Mouse (Mus musculus): ENCODE results near the gene Myo1c. TPM values are rescaled to one million over a fixed set of nuclear protein-coding genes. Genes with fewer than 3 reads are reported as not detected.

The Myo1c gene
- polyA plus RNA-seq, 1 experiment from 2014 or later = 72.4 TPM

DNA sequence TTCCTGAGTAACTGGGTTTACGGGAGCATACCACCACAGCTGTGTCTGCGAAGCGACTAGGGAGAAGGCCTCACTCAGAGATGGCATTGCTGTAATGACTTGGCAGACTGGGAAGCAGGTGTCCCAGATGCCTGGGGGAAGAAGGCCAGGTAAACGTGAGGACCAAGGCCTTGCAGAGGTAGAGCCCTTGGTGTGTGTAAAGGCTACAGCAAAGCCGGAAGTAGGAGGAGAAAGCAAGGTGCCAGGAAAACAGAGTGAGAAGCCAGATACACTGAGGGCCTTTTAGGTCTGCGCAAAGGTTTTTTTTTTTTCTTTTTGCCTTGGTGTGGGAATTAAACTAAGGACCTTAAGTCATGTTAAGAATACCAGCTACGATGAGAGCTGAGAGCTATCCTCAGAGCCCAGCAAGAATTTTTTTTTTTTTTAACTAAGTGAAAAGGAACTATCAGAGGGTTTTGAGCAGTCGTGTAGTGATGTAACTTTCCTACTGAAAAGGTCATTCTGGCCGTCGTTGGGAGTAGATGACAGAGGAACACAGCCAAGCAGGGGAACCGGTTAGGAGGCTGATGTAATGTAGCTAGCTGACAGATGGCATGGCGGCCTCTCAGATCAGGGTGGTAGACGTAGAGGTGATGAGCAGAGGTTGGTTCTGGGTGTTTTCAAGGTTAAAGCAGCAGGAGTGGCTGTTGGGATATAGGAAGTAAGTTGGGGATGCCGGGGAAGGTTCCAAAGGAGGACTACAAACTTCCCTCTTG, 8.9 kb downstream of the Myo1c start:
- Histone ChIP-seq H3K27me3 (ENCODE audit: control insufficient read depth, insufficient read depth, low read length) (no peaks in the 10 kb centered on the region), H3K36me3 (ENCODE audit: control insufficient read depth, insufficient read depth) (peaks cover 56% of the 10 kb centered on the region)

DNA sequence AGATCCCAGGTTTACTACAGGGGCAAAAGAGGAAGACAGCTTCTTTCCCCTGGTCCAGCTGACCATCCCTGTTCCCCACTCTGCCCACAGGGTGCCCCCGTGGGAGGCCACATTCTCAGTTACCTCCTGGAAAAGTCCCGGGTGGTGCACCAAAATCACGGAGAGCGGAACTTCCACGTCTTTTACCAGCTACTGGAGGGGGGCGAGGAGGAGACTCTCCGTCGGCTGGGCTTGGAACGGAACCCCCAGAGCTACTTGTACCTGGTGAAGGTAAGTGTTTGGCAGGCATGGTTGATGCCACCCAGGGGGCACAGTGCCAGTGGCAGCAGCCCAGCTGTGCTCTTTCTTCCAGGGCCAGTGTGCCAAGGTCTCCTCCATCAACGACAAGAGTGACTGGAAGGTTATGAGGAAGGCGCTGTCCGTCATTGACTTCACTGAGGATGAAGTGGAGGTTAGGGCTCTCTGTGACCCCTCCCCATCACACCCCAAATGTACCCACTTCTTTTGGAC, 9.8 kb downstream of the Myo1c start:
- no peak for ATAC-seq (replicated peaks; ENCODE audit: extremely low read depth, insufficient read depth, low FRiP score)
- Histone ChIP-seq H3K4me2 (ENCODE audit: low read depth, low read length) (no peak overlapping the region), H3K9me3 (replicated peaks; ENCODE audit: control insufficient read depth, low read length) (no peaks in the 10 kb centered on the region), H3K9ac (ENCODE audit: low read length) (no peak overlapping the region), H3K27ac (ENCODE audit: low read length) (no peak overlapping the region), H3K4me1 (ENCODE audit: control insufficient read depth, insufficient read depth, low read length) (peaks cover 15% of the 10 kb centered on the region), H3K36me3 (ENCODE audit: control insufficient read depth, insufficient read depth) (peaks cover 61% of the 10 kb centered on the region), H3K4me3 (ENCODE audit: low read length) (no peak overlapping the region), H3K27me3 (ENCODE audit: control insufficient read depth, insufficient read depth, low read length) (no peaks in the 10 kb centered on the region)
- WGBS = 89% methylated on average over 12 of the region's 12 CpGs

More for the DNA sequence above, 8.9 kb downstream of the Myo1c start:
- Histone ChIP-seq H3K9ac (ENCODE audit: low read length) (no peak overlapping the region), H3K4me3 (ENCODE audit: low read length) (no peak overlapping the region), H3K27ac (ENCODE audit: low read length) (no peak overlapping the region), H3K9me3 (replicated peaks; ENCODE audit: control insufficient read depth, low read length) (no peaks in the 10 kb centered on the region), H3K4me2 (ENCODE audit: low read depth, low read length) (no peak overlapping the region), H3K4me1 (ENCODE audit: control insufficient read depth, insufficient read depth, low read length) (peaks cover 25% of the 10 kb centered on the region)
- 74% methylated on average over 14 of the region's 14 CpGs for WGBS
- no peak for ATAC-seq (replicated peaks; ENCODE audit: extremely low read depth, insufficient read depth, low FRiP score)

DNA sequence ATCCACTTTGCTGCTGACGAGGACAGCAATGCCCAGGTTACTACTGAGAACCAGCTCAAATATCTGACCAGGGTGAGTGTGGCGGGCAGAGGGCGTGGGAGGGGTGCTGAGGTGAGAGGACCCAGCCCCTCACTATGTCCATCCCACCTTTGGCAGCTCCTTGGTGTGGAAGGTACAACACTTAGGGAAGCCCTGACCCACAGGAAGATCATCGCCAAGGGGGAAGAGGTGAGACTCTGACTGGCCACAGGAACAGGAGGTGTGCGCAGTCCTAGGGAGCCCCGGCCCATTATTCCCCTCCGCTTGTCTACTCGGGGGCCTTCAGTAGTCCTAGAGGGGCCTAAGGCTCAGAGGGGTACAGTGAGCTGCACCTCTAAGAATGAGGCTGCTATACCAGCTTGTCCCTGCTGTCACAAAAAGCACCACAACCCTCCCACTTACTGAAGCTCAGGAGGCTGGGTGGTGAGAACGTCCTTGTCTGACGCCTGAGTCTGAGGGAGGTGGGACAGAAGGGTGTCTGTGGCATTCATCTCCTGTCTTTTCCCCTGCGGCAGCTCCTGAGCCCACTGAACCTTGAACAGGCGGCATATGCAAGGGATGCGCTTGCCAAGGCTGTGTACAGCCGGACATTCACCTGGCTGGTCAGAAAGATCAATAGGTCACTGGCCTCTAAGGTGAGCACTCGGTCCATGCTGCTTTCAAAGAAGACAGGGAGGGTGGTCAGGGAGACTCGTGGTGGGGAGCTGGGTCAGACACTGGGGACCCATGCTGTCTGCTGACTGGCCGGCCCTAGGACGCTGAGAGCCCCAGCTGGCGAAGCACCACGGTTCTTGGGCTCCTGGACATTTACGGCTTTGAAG, 10.9 kb downstream of the Myo1c start:
- no peak for ATAC-seq (replicated peaks; ENCODE audit: extremely low read depth, insufficient read depth, low FRiP score)
- no peaks in the 10 kb centered on the region for H3K27me3 ChIP-seq (ENCODE audit: control insufficient read depth, insufficient read depth, low read length)
- WGBS = 89% methylated on average over 21 of the region's 21 CpGs
- no peaks in the 10 kb centered on the region for H3K9me3 ChIP-seq (replicated peaks; ENCODE audit: control insufficient read depth, low read length)
- no peak overlapping the region for H3K4me3 ChIP-seq (ENCODE audit: low read length)
- H3K27ac ChIP-seq (ENCODE audit: low read length) = no peak overlapping the region
- peaks cover 12% of the 10 kb centered on the region for H3K4me1 ChIP-seq (ENCODE audit: control insufficient read depth, insufficient read depth, low read length)
- peaks cover 71% of the 10 kb centered on the region for H3K36me3 ChIP-seq (ENCODE audit: control insufficient read depth, insufficient read depth)
- no peak overlapping the region for H3K9ac ChIP-seq (ENCODE audit: low read length)
- no peak overlapping the region for H3K4me2 ChIP-seq (ENCODE audit: low read depth, low read length)

DNA sequence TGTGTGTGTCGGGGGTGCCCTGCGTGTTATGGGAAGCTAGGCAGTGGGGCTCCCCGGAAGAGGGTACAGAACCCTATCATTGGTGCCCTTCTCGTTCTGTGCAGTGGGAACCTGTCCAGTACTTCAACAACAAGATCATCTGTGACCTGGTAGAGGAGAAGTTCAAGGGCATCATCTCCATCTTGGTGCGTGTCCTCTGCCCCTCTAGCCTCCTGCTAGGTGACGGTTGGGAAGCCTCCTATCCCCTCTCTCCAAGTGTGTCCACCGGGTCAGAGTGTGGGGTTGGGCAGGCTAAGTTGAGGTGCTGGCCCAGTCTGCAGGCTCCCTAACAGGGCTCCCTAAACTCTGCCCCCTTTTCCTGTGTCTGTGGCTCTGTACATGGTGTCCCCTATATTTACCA, 11.8 kb downstream of the Myo1c start:
- Histone ChIP-seq H3K4me1 (ENCODE audit: control insufficient read depth, insufficient read depth, low read length) (peaks cover 5% of the 10 kb centered on the region), H3K9ac (ENCODE audit: low read length) (no peak overlapping the region), H3K27me3 (ENCODE audit: control insufficient read depth, insufficient read depth, low read length) (no peaks in the 10 kb centered on the region), H3K36me3 (ENCODE audit: control insufficient read depth, insufficient read depth) (peaks cover 81% of the 10 kb centered on the region), H3K9me3 (replicated peaks; ENCODE audit: control insufficient read depth, low read length) (no peaks in the 10 kb centered on the region), H3K4me2 (ENCODE audit: low read depth, low read length) (no peak overlapping the region), H3K27ac (ENCODE audit: low read length) (no peak overlapping the region), H3K4me3 (ENCODE audit: low read length) (no peak overlapping the region)
- WGBS = 90% methylated on average over 7 of the region's 7 CpGs
- ATAC-seq (replicated peaks; ENCODE audit: extremely low read depth, insufficient read depth, low FRiP score) = no peak

DNA sequence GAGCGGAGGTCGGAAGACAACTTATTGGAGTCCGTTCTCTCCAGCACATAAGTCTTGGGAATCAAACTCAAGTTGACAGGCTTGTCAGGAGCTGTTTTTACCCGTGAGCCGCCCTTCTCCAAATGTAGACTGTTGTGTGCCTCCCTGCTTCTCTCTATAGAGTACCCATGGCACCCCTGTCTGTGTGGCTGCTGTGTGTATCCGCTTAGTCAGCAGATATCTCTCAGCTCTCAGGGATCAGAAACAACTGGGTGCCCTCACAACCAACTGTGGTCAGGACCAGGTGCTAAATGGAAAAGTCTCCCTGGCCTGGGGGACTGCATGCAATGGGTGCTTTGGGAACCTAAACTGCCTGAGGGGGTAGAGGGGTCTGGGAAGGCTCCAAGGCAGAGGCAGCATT, 16.0 kb downstream of the Myo1c start:
- Histone ChIP-seq H3K27me3 (ENCODE audit: control insufficient read depth, insufficient read depth, low read length) (no peaks in the 10 kb centered on the region), H3K4me1 (ENCODE audit: control insufficient read depth, insufficient read depth, low read length) (no peaks in the 10 kb centered on the region), H3K4me2 (ENCODE audit: low read depth, low read length) (no peak overlapping the region), H3K36me3 (ENCODE audit: control insufficient read depth, insufficient read depth) (peaks cover 84% of the 10 kb centered on the region), H3K9ac (ENCODE audit: low read length) (no peak overlapping the region), H3K9me3 (replicated peaks; ENCODE audit: control insufficient read depth, low read length) (no peaks in the 10 kb centered on the region), H3K4me3 (ENCODE audit: low read length) (no peak overlapping the region), H3K27ac (ENCODE audit: low read length) (no peak overlapping the region)
- 95% methylated on average over 6 of the region's 6 CpGs for WGBS
- ATAC-seq (replicated peaks; ENCODE audit: extremely low read depth, insufficient read depth, low FRiP score) = no peak

DNA sequence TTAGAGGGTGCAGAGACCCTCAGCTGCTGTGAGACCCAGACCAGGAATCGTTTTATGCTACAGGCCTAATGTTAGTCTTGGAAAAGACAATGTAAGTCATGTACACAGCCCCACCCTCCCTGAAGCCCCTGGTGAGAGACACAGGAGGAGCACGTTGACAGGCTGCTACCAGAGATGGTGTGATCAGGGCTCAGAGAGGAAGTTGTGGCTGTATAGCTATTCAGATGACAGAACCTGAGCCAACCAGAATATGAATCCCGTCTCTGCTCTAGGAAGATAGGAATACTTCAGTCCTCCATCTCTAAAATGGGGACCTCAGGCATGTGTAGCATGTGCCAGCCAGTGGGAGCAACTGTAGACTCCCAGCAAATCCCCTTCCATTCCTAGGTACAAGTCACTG, 18.3 kb downstream of the Myo1c start:
- Histone ChIP-seq H3K9me3 (replicated peaks; ENCODE audit: control insufficient read depth, low read length) (no peaks in the 10 kb centered on the region), H3K4me2 (ENCODE audit: low read depth, low read length) (no peak overlapping the region), H3K27ac (ENCODE audit: low read length) (no peak overlapping the region), H3K36me3 (ENCODE audit: control insufficient read depth, insufficient read depth) (peaks cover 80% of the 10 kb centered on the region), H3K9ac (ENCODE audit: low read length) (no peak overlapping the region), H3K27me3 (ENCODE audit: control insufficient read depth, insufficient read depth, low read length) (no peaks in the 10 kb centered on the region), H3K4me3 (ENCODE audit: low read length) (no peak overlapping the region), H3K4me1 (ENCODE audit: control insufficient read depth, insufficient read depth, low read length) (no peaks in the 10 kb centered on the region)
- ATAC-seq (replicated peaks; ENCODE audit: extremely low read depth, insufficient read depth, low FRiP score) = no peak
- 81% methylated on average over 3 of the region's 3 CpGs for WGBS

DNA sequence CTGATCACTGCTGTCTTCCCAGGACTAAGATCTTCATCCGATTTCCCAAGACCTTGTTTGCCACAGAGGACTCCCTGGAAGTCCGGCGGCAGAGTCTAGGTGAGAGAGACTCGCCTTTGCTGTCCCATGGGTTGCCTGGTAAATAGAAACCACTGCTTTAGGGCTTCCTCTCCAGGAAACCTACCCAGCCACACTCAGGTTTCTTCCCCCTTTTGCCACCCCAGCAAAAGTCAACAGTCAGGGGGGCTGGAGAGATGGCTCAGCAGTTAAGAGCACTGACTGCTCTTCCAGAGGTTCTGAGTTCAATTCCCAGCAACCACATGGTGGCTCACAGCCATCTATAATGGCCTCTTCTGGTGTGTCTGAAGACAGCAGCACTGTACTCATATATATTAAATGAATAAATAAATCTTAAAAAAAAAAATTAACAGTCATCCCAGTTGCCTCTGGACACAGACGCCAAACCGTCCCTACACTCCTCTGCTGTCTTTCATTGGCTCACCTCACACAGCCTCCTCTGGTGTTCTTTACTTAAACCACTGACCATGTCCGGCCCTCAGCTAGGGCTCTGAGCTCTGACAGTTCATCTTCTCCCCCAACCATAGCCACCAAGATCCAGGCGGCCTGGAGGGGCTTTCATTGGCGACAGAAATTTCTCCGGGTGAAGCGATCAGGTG, 19.0 kb downstream of the Myo1c start:
- Histone ChIP-seq H3K36me3 (ENCODE audit: control insufficient read depth, insufficient read depth) (peaks cover 75% of the 10 kb centered on the region), H3K27me3 (ENCODE audit: control insufficient read depth, insufficient read depth, low read length) (no peaks in the 10 kb centered on the region), H3K4me3 (ENCODE audit: low read length) (no peak overlapping the region), H3K4me1 (ENCODE audit: control insufficient read depth, insufficient read depth, low read length) (no peaks in the 10 kb centered on the region), H3K4me2 (ENCODE audit: low read depth, low read length) (no peak overlapping the region), H3K27ac (ENCODE audit: low read length) (no peak overlapping the region), H3K9me3 (replicated peaks; ENCODE audit: control insufficient read depth, low read length) (no peaks in the 10 kb centered on the region), H3K9ac (ENCODE audit: low read length) (no peak overlapping the region)
- no peak for ATAC-seq (replicated peaks; ENCODE audit: extremely low read depth, insufficient read depth, low FRiP score)
- WGBS = 82% methylated on average over 11 of the region's 11 CpGs

DNA sequence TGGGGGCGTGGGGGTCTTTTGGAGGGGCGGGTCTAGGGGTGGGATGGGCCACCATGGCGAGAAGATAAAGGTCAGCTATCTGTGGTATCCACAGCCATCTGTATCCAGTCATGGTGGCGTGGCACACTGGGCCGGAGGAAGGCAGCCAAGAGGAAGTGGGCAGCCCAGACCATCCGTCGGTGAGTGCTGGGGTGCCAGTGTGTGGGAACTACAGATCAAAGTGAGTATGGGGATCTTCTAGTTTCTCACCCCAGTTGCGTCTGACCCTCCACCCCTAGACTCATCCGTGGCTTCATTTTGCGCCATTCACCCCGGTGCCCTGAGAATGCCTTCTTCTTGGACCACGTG, 19.5 kb downstream of the Myo1c start:
- H3K27ac ChIP-seq (ENCODE audit: low read length) = no peak overlapping the region
- no peaks in the 10 kb centered on the region for H3K4me1 ChIP-seq (ENCODE audit: control insufficient read depth, insufficient read depth, low read length)
- no peak overlapping the region for H3K4me3 ChIP-seq (ENCODE audit: low read length)
- no peak overlapping the region for H3K4me2 ChIP-seq (ENCODE audit: low read depth, low read length)
- no peak for ATAC-seq (replicated peaks; ENCODE audit: extremely low read depth, insufficient read depth, low FRiP score)
- H3K9ac ChIP-seq (ENCODE audit: low read length) = no peak overlapping the region
- peaks cover 73% of the 10 kb centered on the region for H3K36me3 ChIP-seq (ENCODE audit: control insufficient read depth, insufficient read depth)
- H3K27me3 ChIP-seq (ENCODE audit: control insufficient read depth, insufficient read depth, low read length) = no peaks in the 10 kb centered on the region
- 85% methylated on average over 12 of the region's 12 CpGs for WGBS
- no peaks in the 10 kb centered on the region for H3K9me3 ChIP-seq (replicated peaks; ENCODE audit: control insufficient read depth, low read length)
